Mouse (Mus musculus) embryonic facial prominence, embryonic 10.5 days (tissue): ENCODE data around the gene Ralgps1. TPM values are rescaled to one million over a fixed set of nuclear protein-coding genes. Genes with fewer than 3 reads are reported as not detected.

Experiments used
- DNase-seq: peaks from one replicate; pipeline ENCODE4 v3.0.0-alpha.2; 2017; ENCODE audit warnings: low spot score
- H3K27ac ChIP-seq: fragments of 300-500 bp; sonication (generic); replicated peaks from 2 replicates; pipeline ENCODE4 v1.5.1; 2016; ENCODE audit warnings: mild to moderate bottlenecking
- H3K27me3 ChIP-seq: fragments of 300-500 bp; sonication (generic); replicated peaks from 2 replicates; pipeline ENCODE4 v1.6.1; 2016; ENCODE audit warnings: low read depth, mild to moderate bottlenecking; ENCODE audit not compliant: poor library complexity, severe bottlenecking
- H3K36me3 ChIP-seq: fragments of 300-500 bp; sonication (generic); replicated peaks from 2 replicates; pipeline ENCODE4 v1.6.1; 2016; ENCODE audit warnings: mild to moderate bottlenecking, moderate library complexity
- H3K4me1 ChIP-seq: fragments of 300-500 bp; sonication (generic); 2 replicates; pipeline ENCODE4 v1.6.1; 2016
- H3K4me3 ChIP-seq: fragments of 300-500 bp; sonication (generic); 2 replicates; pipeline ENCODE4 v1.5.1; 2016; ENCODE audit warnings: mild to moderate bottlenecking, moderate library complexity
- H3K9me3 ChIP-seq: fragments of 300-500 bp; sonication (generic); 2 replicates; pipeline ENCODE4 v1.6.1; 2016; ENCODE audit warnings: mild to moderate bottlenecking
- WGBS: fragments of 180-500 bp; shearing (Covaris S2); methylation state at CpG from one replicate; pipeline ENCODE4 v1.1.7; 2016; 5-methylcytosine and 5-hydroxymethylcytosine counted together
- polyA plus RNA-seq: library from polyadenylated mRNA; unstranded; fragments of >200 nt; fragmentation: Nextera tagmentation; extraction: Ambion mirVana; gene quantifications from 2 replicates; pipeline ENCODE4 v1.2.1, GENCODE M21; 2016

The Ralgps1 gene
- polyA plus RNA-seq, 1 experiment from 2014 or later = 4.8 TPM

- peaks cover 56% of the 10 kb centered on the region for H3K4me1 ChIP-seq
- WGBS = 87% methylated on average over 3 of the region's 3 CpGs
Measured at GRCm38 (mm10) chr2:33167060-33167459, 204.2 kb downstream of the Ralgps1 start.

GRCm38 (mm10) chr2:33165710-33166374 lies 205.4 kb downstream of the Ralgps1 start:
- no peaks in the 10 kb centered on the region for H3K36me3 ChIP-seq
- H3K4me3 ChIP-seq = no peak overlapping the region
- H3K27me3 ChIP-seq = no peaks in the 10 kb centered on the region
- 62% methylated on average over 7 of the region's 7 CpGs for whole genome bisulfite sequencing
- no peaks in the 10 kb centered on the region for H3K9me3 ChIP-seq
- H3K27ac ChIP-seq = peak overlapping the region; percentile 68; the same call in 1 of the 2 replicates
- H3K4me1 ChIP-seq = peaks cover 49% of the 10 kb centered on the region
- DNase-seq = no peak

More at GRCm38 (mm10) chr2:33167060-33167459, 204.2 kb downstream of the Ralgps1 start:
- Histone ChIP-seq H3K9me3 (no peaks in the 10 kb centered on the region), H3K36me3 (no peaks in the 10 kb centered on the region), H3K4me3 (no peak overlapping the region), H3K27me3 (no peaks in the 10 kb centered on the region), H3K27ac (no peak overlapping the region)
- no peak for DNase-seq

- peaks cover 49% of the 10 kb centered on the region for H3K4me1 ChIP-seq
- peak overlapping the region; percentile 68 for H3K27ac ChIP-seq
- H3K4me3 ChIP-seq = no peak overlapping the region
- H3K9me3 ChIP-seq = no peaks in the 10 kb centered on the region
- H3K27me3 ChIP-seq = no peaks in the 10 kb centered on the region
- WGBS = 67% methylated on average over 4 of the region's 4 CpGs
- H3K36me3 ChIP-seq = no peaks in the 10 kb centered on the region
- no peak for DNase-seq
Measured at GRCm38 (mm10) chr2:33165229-33165628, 206.1 kb downstream of the Ralgps1 start.

GRCm38 (mm10) chr2:33164646-33165045 lies 206.6 kb downstream of the Ralgps1 start:
- WGBS = 68% methylated on average over 3 of the region's 3 CpGs
- no peaks in the 10 kb centered on the region for H3K9me3 ChIP-seq
- peaks cover 53% of the 10 kb centered on the region for H3K4me1 ChIP-seq
- no peak overlapping the region for H3K4me3 ChIP-seq
- H3K36me3 ChIP-seq = no peaks in the 10 kb centered on the region
- no peak overlapping the region; the same call in 1 of the 2 replicates for H3K27ac ChIP-seq
- DNase-seq = no peak
- H3K27me3 ChIP-seq = no peaks in the 10 kb centered on the region

GRCm38 (mm10) chr2:33162126-33162525 lies 209.2 kb downstream of the Ralgps1 start:
- WGBS = 91% methylated on average over 2 of the region's 2 CpGs
- Histone ChIP-seq H3K4me1 (peaks cover 43% of the 10 kb centered on the region), H3K36me3 (no peaks in the 10 kb centered on the region), H3K9me3 (no peaks in the 10 kb centered on the region), H3K27ac (no peak overlapping the region), H3K4me3 (no peak overlapping the region), H3K27me3 (no peaks in the 10 kb centered on the region)
- DNase-seq = no peak

- H3K9me3 ChIP-seq = no peaks in the 10 kb centered on the region
- no peak overlapping the region for H3K4me3 ChIP-seq
- peak overlapping the region; percentile 63 for H3K27ac ChIP-seq
- H3K36me3 ChIP-seq = no peaks in the 10 kb centered on the region
- no peak for DNase-seq
- peaks cover 28% of the 10 kb centered on the region for H3K4me1 ChIP-seq
- no peaks in the 10 kb centered on the region for H3K27me3 ChIP-seq
- 75% methylated on average over 12 of the region's 12 CpGs for WGBS
Measured at GRCm38 (mm10) chr2:33160326-33160973, 210.8 kb downstream of the Ralgps1 start.

- Histone ChIP-seq H3K36me3 (no peaks in the 10 kb centered on the region), H3K4me3 (no peak overlapping the region), H3K9me3 (no peaks in the 10 kb centered on the region), H3K27me3 (no peaks in the 10 kb centered on the region), H3K27ac (0 out of 2 replicates have a peak overlapping the region, but pooled peaks have one; percentile 16), H3K4me1 (peaks cover 19% of the 10 kb centered on the region)
- WGBS = 67% methylated on average over 7 of the region's 7 CpGs
- no peak for DNase-seq
Measured at GRCm38 (mm10) chr2:33159593-33159992, 211.7 kb downstream of the Ralgps1 start.

GRCm38 (mm10) chr2:33158895-33159294 lies 212.4 kb downstream of the Ralgps1 start:
- no peak for DNase-seq
- 89% methylated on average over 6 of the region's 6 CpGs for WGBS
- Histone ChIP-seq H3K4me1 (peaks cover 13% of the 10 kb centered on the region), H3K36me3 (no peaks in the 10 kb centered on the region), H3K27ac (no peak overlapping the region), H3K27me3 (no peaks in the 10 kb centered on the region), H3K4me3 (no peak overlapping the region), H3K9me3 (no peaks in the 10 kb centered on the region)

- no peak overlapping the region for H3K4me3 ChIP-seq
- 74% methylated on average over 5 of the region's 5 CpGs for WGBS
- peaks cover 13% of the 10 kb centered on the region for H3K4me1 ChIP-seq
- no peak overlapping the region for H3K27ac ChIP-seq
- H3K9me3 ChIP-seq = no peaks in the 10 kb centered on the region
- no peaks in the 10 kb centered on the region for H3K27me3 ChIP-seq
- no peaks in the 10 kb centered on the region for H3K36me3 ChIP-seq
- DNase-seq = no peak
Measured at GRCm38 (mm10) chr2:33156283-33156781, 215.0 kb downstream of the Ralgps1 start.

GRCm38 (mm10) chr2:33154751-33155372 lies 216.4 kb downstream of the Ralgps1 start:
- no peak overlapping the region for H3K27ac ChIP-seq
- H3K4me1 ChIP-seq = peaks cover 5% of the 10 kb centered on the region
- H3K36me3 ChIP-seq = no peaks in the 10 kb centered on the region
- 29% methylated on average over 5 of the region's 5 CpGs for WGBS
- no peaks in the 10 kb centered on the region for H3K27me3 ChIP-seq
- H3K9me3 ChIP-seq = no peaks in the 10 kb centered on the region
- H3K4me3 ChIP-seq = no peak overlapping the region
- peak; percentile 78 for DNase-seq

- no peak overlapping the region for H3K4me3 ChIP-seq
- no peak for DNase-seq
- 84% methylated on average over 4 of the region's 4 CpGs for WGBS
- no peaks in the 10 kb centered on the region for H3K4me1 ChIP-seq
- H3K27me3 ChIP-seq = no peaks in the 10 kb centered on the region
- H3K9me3 ChIP-seq = no peaks in the 10 kb centered on the region
- H3K36me3 ChIP-seq = no peaks in the 10 kb centered on the region
- H3K27ac ChIP-seq = no peak overlapping the region
Measured at GRCm38 (mm10) chr2:33146994-33147393, 224.3 kb downstream of the Ralgps1 start.

- 82% methylated on average over 2 of the region's 2 CpGs for WGBS
- no peaks in the 10 kb centered on the region for H3K4me1 ChIP-seq
- H3K27me3 ChIP-seq = no peaks in the 10 kb centered on the region
- no peaks in the 10 kb centered on the region for H3K36me3 ChIP-seq
- H3K4me3 ChIP-seq = no peak overlapping the region
- no peak for DNase-seq
- H3K9me3 ChIP-seq = no peaks in the 10 kb centered on the region
- no peak overlapping the region for H3K27ac ChIP-seq
Measured at GRCm38 (mm10) chr2:33143292-33143691, 228.0 kb downstream of the Ralgps1 start.
